Mouse (Mus musculus) gastrocnemius, adult 18-20 months (tissue): Measurements from ENCODE around the gene Pira2. TPM values are rescaled to one million over a fixed set of nuclear protein-coding genes. Genes with fewer than 3 reads are reported as not detected.
"Not testable (repeated sequence)": the region's sequence is repeated elsewhere in the genome, so short reads cannot be mapped to it uniquely, and the experiment has no call there.

ENCODE experiments used
- DNase-seq: peaks from one replicate; pipeline ENCODE4 v3.0.0; 2021; ENCODE audit warnings: low spot score
- long read RNA-seq, 2 experiments: library from polyadenylated mRNA; stranded (forward); transcript quantifications; one replicate each; pipeline ENCODE4 v2.0.0; 2021
- total RNA-seq, 2 experiments: library from RNA; stranded (reverse); gene quantifications; 2 replicates each; pipeline ENCODE4 v1.2.3; 2021

Gene Pira2
- under 1 TPM; 0.07 to 0.12 TPM for total RNA-seq
- long read RNA-seq, experiment 1, result 0 reads
- long read RNA-seq, experiment 2, result 0 reads

GRCm38 (mm10) chr7:3844951-3845350 is at the start of gene Pira2:
Pira2 (minus strand) TSS chr7:3845051.
- not testable (repeated sequence) for DNase-seq

GRCm38 (mm10) chr7:3875032-3875431 is 30.2 kb upstream of the Pira2 start:
- DNase-seq, result not testable (repeated sequence)

- not testable (repeated sequence) for DNase-seq
Measured at GRCm38 (mm10) chr7:3837854-3838253, 7.0 kb downstream of the Pira2 start.

DNA sequence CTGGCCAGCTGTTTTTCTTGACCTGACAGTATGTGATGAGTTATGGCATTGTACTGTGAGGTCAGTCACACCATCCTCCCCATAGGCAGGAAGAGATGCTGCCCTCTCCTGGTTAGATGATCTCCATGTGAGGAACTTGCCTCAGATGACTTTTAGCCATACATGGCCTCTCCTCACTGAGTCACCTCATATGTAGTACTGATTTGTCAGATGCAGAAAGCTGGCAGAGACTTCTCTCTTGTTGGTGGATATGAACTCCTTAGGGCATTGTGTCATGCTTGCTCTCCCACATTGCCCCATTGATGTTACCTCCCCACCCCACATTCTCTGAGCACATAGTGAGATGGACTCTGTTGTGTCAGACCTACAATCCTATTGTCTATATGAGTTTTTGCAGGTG is 14.2 kb downstream of the Pira2 start:
- not testable (repeated sequence) for DNase-seq

DNA sequence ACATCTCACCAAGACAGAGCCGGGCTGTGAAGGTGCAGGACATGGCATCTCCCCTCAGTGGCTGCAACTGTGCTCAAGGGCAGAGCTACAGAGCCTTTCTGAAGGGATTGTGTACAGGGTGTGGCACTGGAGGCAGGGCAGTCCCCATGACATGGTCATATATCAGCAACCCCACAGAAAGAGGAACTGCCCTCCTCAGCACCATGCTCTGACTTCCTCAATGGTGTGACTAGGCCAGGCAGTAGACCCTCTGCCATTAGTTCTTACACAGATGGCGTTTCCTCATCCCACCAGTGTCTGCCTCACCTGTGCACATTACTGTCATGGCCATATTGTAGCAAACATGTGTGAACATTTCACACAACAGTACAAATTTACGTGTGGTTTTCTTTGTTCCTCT is 19.3 kb downstream of the Pira2 start, which contains the start of gene Gm15448:
Gene Gm15448, minus strand, starts transcription at position 89 of the 400 bp plus-strand sequence.
- not testable (repeated sequence) for DNase-seq

GRCm38 (mm10) chr7:3811912-3812311 is 32.9 kb downstream of the Pira2 start:
- DNase-seq, result not testable (repeated sequence)

DNA sequence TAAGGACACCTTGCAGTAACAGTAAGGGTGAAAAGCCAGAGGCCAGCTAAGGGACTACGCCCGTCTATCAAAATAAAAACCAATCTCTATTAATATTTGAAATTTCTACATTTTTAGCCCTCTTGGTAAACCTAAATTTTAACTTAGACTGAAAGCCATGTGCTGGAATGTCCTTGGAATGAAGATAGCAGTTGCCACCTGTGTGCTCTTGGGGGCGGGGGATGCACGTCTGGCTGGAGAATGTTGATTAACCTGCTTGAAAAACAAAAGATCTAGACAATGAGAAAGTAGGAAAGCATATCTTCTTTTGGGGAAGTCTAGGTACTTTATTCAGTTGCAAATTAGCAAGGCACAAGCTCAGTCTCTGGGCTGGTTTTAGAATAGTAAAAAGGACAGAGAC is 41.9 kb downstream of the Pira2 start:
- DNase-seq, result not testable (repeated sequence)

DNA sequence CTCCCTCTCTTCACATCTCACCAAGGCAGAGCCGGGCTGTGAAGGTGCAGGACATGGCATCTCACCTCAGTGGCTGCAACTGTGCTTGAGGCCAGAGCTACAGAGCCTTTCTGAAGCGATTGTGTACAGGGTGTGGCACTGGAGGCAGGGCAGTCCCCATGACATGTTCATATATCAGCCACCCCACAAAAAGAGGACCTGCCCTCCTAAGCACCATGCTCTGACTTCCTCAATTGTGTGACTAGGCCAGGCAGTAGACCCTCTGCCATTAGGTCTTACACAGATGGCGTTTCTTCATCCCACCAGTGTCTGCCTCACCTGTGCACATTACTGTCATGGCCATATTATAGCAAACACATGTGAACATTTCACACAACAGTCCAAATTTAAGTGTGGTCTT is 44.9 kb downstream of the Pira2 start:
- not testable (repeated sequence) for DNase-seq

- DNase-seq, result not testable (repeated sequence)
Measured at GRCm38 (mm10) chr7:3796286-3796685, 48.6 kb downstream of the Pira2 start.

Other genes starting within 250 kb of the Pira2 start
- gene Oscar, start 228.9 kb downstream of the Pira2 start, total RNA-seq, result not detected
- 1,000 to 10,000 TPM; 1,020 to 1,031 TPM for gene Ndufa3, start 227.7 kb downstream of the Pira2 start, total RNA-seq
- gene Tfpt, start 215.1 kb downstream of the Pira2 start, total RNA-seq, result 10 to 100 TPM; 14.9 to 16.0 TPM
- 10 to 100 TPM; 21.9 to 22.1 TPM for gene Prpf31, start 215.1 kb downstream of the Pira2 start, total RNA-seq
- gene Cnot3, start 199.8 kb downstream of the Pira2 start, total RNA-seq, result 10 to 100 TPM; 16.3 to 18.5 TPM
- 1 to 10 TPM; 4.6 to 5.6 TPM for gene Leng1, start 179.2 kb downstream of the Pira2 start, total RNA-seq
- under 1 TPM; 0.17 to 0.34 TPM for gene Tmc4, start 167.5 kb downstream of the Pira2 start, total RNA-seq
- gene Tsen34, start 152.2 kb downstream of the Pira2 start, total RNA-seq, result 10 to 100 TPM; 27.3 to 31.9 TPM
- 1 to 10 TPM; 7.6 to 8.1 TPM for gene Mboat7, start 151.5 kb downstream of the Pira2 start, total RNA-seq
- gene Rps9, start 141.1 kb downstream of the Pira2 start, total RNA-seq, result 100 to 1,000 TPM; 415 to 437 TPM
- gene Pirb, start 124.7 kb downstream of the Pira2 start, total RNA-seq, result under 1 TPM; 0.57 to 0.74 TPM
- gene Gm15448, start 19.4 kb downstream of the Pira2 start, total RNA-seq, result not detected
- gene Gm14548, start 53.1 kb upstream of the Pira2 start, total RNA-seq, result not detected
- under 1 TPM; 0.09 to 0.28 TPM for gene Lilra6, start 70.5 kb upstream of the Pira2 start, total RNA-seq
- under 1 TPM in 1 of 2 experiments, not detected in 1; 0.97 TPM for gene Lair1, start 218.2 kb upstream of the Pira2 start, total RNA-seq